Mouse (Mus musculus) lung, postnatal 0 days (tissue): ENCODE results near the gene Flad1. TPM values are rescaled to one million over a fixed set of nuclear protein-coding genes. Genes with fewer than 3 reads are reported as not detected.

Source experiments
- ATAC-seq: fragments of 200-750 bp; cut with Nextera tagmentation; 2 replicates; pipeline ENCODE4 v1.8.0; 2017; ENCODE audit warnings: moderate library complexity
- DNase-seq: peaks from one replicate; pipeline ENCODE4 v3.0.0-alpha.2; 2016; ENCODE audit warnings: low spot score
- H3K27ac ChIP-seq: fragments of 300-500 bp; sonication (generic); 2 replicates; pipeline ENCODE4 v1.5.1; 2014; ENCODE audit warnings: antibody characterized with exemption, mild to moderate bottlenecking, low read length, mixed read lengths
- H3K27me3 ChIP-seq: fragments of 300-500 bp; sonication (generic); replicated peaks from 2 replicates; pipeline ENCODE4 v1.6.1; 2014; ENCODE audit warnings: low read length, mixed read lengths; ENCODE audit not compliant: insufficient read depth
- H3K36me3 ChIP-seq: fragments of 300-500 bp; sonication (generic); 2 replicates; pipeline ENCODE4 v1.6.1; 2014; ENCODE audit warnings: low read length, mixed read lengths; ENCODE audit not compliant: insufficient read depth
- H3K4me1 ChIP-seq: fragments of 300-500 bp; sonication (generic); 2 replicates; pipeline ENCODE4 v1.6.1; 2014; ENCODE audit warnings: antibody characterized with exemption, low read depth, low read length, mixed read lengths; ENCODE audit not compliant: insufficient read depth
- H3K4me2 ChIP-seq: fragments of 300-500 bp; sonication (generic); replicated peaks from 2 replicates; pipeline ENCODE4 v1.6.1; 2014; ENCODE audit warnings: low read depth, mild to moderate bottlenecking, low read length, moderate library complexity, mixed read lengths
- H3K4me3 ChIP-seq: fragments of 300-500 bp; sonication (generic); 2 replicates; pipeline ENCODE4 v1.5.1; 2014; ENCODE audit warnings: low read depth, low read length
- H3K9ac ChIP-seq: fragments of 300-500 bp; sonication (generic); replicated peaks from 2 replicates; pipeline ENCODE4 v1.6.1; 2014; ENCODE audit warnings: low read depth, mild to moderate bottlenecking
- H3K9me3 ChIP-seq: fragments of 300-500 bp; sonication (generic); 2 replicates; pipeline ENCODE4 v1.6.1; 2016; ENCODE audit warnings: low read length, mixed read lengths
- CTCF ChIP-seq: IDR thresholded peaks from 2 replicates; pipeline ENCODE4 v1.5.1; 2016; ENCODE audit warnings: antibody characterized with exemption, mild to moderate bottlenecking
- EP300 ChIP-seq: IDR thresholded peaks from 2 replicates; pipeline ENCODE4 v1.6.1; 2016; ENCODE audit warnings: antibody characterized with exemption, mild to moderate bottlenecking, control low read depth
- WGBS: fragments of 180-500 bp; shearing (Covaris S2); extraction: QIAGEN DNeasy Blood & Tissue Kit; methylation state at CpG from one replicate; pipeline ENCODE4 v1.1.7; 2014; 5-methylcytosine and 5-hydroxymethylcytosine counted together
- polyA plus RNA-seq: library from polyadenylated mRNA; unstranded; fragments of >200 nt; fragmentation: Nextera tagmentation; extraction: Ambion mirVana; gene quantifications from 2 replicates; pipeline ENCODE4 v1.2.1, GENCODE M21; 2015

Flad1 gene
- polyA plus RNA-seq, 1 experiment from 2014 or later = 17.9 TPM

- no peak overlapping the region for H3K4me2 ChIP-seq
- H3K4me1 ChIP-seq = peaks cover 18% of the 10 kb centered on the region
- H3K36me3 ChIP-seq = peaks cover 8% of the 10 kb centered on the region; the same call in 1 of the 2 replicates
- no peak for TF ChIP-seq CTCF
- TF ChIP-seq EP300 = no peak
- no peak for DNase-seq
- no peak for ATAC-seq
- 45% methylated on average over 10 of the region's 11 CpGs for WGBS
- no peak overlapping the region for H3K27ac ChIP-seq
- H3K9ac ChIP-seq = 0 out of 2 replicates have a peak overlapping the region, but pooled peaks have one; percentile 6
- no peaks in the 10 kb centered on the region for H3K27me3 ChIP-seq
- H3K9me3 ChIP-seq = no peaks in the 10 kb centered on the region
- no peak overlapping the region for H3K4me3 ChIP-seq
Observed at GRCm38 (mm10) chr3:89385451-89385850, 26.2 kb downstream of the Flad1 start.

GRCm38 (mm10) chr3:89384331-89385076 is 27.2 kb downstream of the Flad1 start:
- WGBS = 52% methylated on average over 9 of the region's 12 CpGs
- 0 out of 2 replicates have a peak overlapping the region, but pooled peaks have one; percentile 8 for H3K4me2 ChIP-seq
- no peak for TF ChIP-seq CTCF
- TF ChIP-seq EP300 = no peak
- H3K36me3 ChIP-seq = peaks cover 8% of the 10 kb centered on the region; the same call in 1 of the 2 replicates
- DNase-seq (no peak), ATAC-seq (no peak)
- H3K27me3 ChIP-seq = no peaks in the 10 kb centered on the region
- H3K27ac ChIP-seq = 0 out of 2 replicates have a peak overlapping the region, but pooled peaks have one; percentile 51
- peaks cover 10% of the 10 kb centered on the region; the same call in 1 of the 2 replicates for H3K4me1 ChIP-seq
- H3K9ac ChIP-seq = no peak overlapping the region
- H3K4me3 ChIP-seq = no peak overlapping the region
- H3K9me3 ChIP-seq = no peaks in the 10 kb centered on the region

- no peak overlapping the region for H3K4me3 ChIP-seq
- TF ChIP-seq EP300 (no peak), CTCF (no peak)
- H3K36me3 ChIP-seq = peaks cover 8% of the 10 kb centered on the region; the same call in 1 of the 2 replicates
- peak overlapping the region; percentile 51; the same call in 1 of the 2 replicates for H3K27ac ChIP-seq
- H3K4me1 ChIP-seq = peaks cover 10% of the 10 kb centered on the region; the same call in 1 of the 2 replicates
- no peaks in the 10 kb centered on the region for H3K9me3 ChIP-seq
- no peak overlapping the region for H3K9ac ChIP-seq
- 55% methylated on average over 5 of the region's 5 CpGs for WGBS
- ATAC-seq = peak; percentile 65
- DNase-seq = peak; percentile 62
- no peaks in the 10 kb centered on the region for H3K27me3 ChIP-seq
- no peak overlapping the region for H3K4me2 ChIP-seq
Observed at GRCm38 (mm10) chr3:89383651-89384255, 27.9 kb downstream of the Flad1 start.

- Histone ChIP-seq H3K4me3 (no peak overlapping the region), H3K9ac (no peak overlapping the region), H3K36me3 (peaks cover 8% of the 10 kb centered on the region; the same call in 1 of the 2 replicates), H3K4me2 (no peak overlapping the region), H3K4me1 (peaks cover 15% of the 10 kb centered on the region; the same call in 1 of the 2 replicates), H3K9me3 (no peaks in the 10 kb centered on the region), H3K27me3 (no peaks in the 10 kb centered on the region), H3K27ac (no peak overlapping the region)
- 69% methylated on average over 5 of the region's 5 CpGs for WGBS
- ATAC-seq = no peak
- TF ChIP-seq CTCF (no peak), EP300 (no peak)
- no peak for DNase-seq
Observed at GRCm38 (mm10) chr3:89382950-89383349, 28.7 kb downstream of the Flad1 start.

- H3K4me2 ChIP-seq = no peak overlapping the region
- TF ChIP-seq CTCF (no peak), EP300 (no peak)
- H3K9me3 ChIP-seq = no peaks in the 10 kb centered on the region
- 87% methylated on average over 9 of the region's 9 CpGs for WGBS
- H3K36me3 ChIP-seq = peaks cover 8% of the 10 kb centered on the region; the same call in 1 of the 2 replicates
- DNase-seq (no peak), ATAC-seq (no peak)
- H3K27ac ChIP-seq = no peak overlapping the region
- H3K4me1 ChIP-seq = peaks cover 16% of the 10 kb centered on the region; the same call in 1 of the 2 replicates
- no peak overlapping the region for H3K9ac ChIP-seq
- no peaks in the 10 kb centered on the region for H3K27me3 ChIP-seq
- H3K4me3 ChIP-seq = no peak overlapping the region
Observed at GRCm38 (mm10) chr3:89382033-89382882, 29.4 kb downstream of the Flad1 start.

GRCm38 (mm10) chr3:89381233-89381632 is 30.4 kb downstream of the Flad1 start:
- Histone ChIP-seq H3K27me3 (no peaks in the 10 kb centered on the region), H3K4me2 (no peak overlapping the region), H3K4me1 (peaks cover 9% of the 10 kb centered on the region; the same call in 1 of the 2 replicates), H3K9ac (no peak overlapping the region), H3K27ac (no peak overlapping the region), H3K9me3 (no peaks in the 10 kb centered on the region), H3K4me3 (no peak overlapping the region), H3K36me3 (peaks cover 8% of the 10 kb centered on the region; the same call in 1 of the 2 replicates)
- no peak for DNase-seq
- TF ChIP-seq CTCF = no peak
- TF ChIP-seq EP300 = no peak
- 73% methylated on average over 11 of the region's 11 CpGs for WGBS
- ATAC-seq = no peak
